Mouse (Mus musculus) liver, adult 2 months (tissue): Measurements from ENCODE around the gene St8sia1. TPM values are rescaled to one million over a fixed set of nuclear protein-coding genes. Genes with fewer than 3 reads are reported as not detected.
A peak's percentile ranks its signal among the peaks of the same experiment; 100 is the strongest.

ENCODE experiments used
- DNase-seq: peaks from one replicate; pipeline ENCODE4 v3.0.0-alpha.2; 2011; ENCODE audit warnings: low read depth, low spot score; ENCODE audit errors: extremely low read depth
- H3K27ac ChIP-seq: fragments of 200-500 bp; replicated peaks from 2 replicates; pipeline ENCODE4 v1.5.1; 2012; ENCODE audit warnings: low read depth, mild to moderate bottlenecking, control low read depth, inconsistent platforms, low read length; ENCODE audit not compliant: insufficient read depth
- H3K27me3 ChIP-seq: fragments of 200-500 bp; 2 replicates; pipeline ENCODE4 v1.6.1; 2012; ENCODE audit warnings: mild to moderate bottlenecking, moderate library complexity, low read length, inconsistent platforms; ENCODE audit not compliant: control insufficient read depth, insufficient read depth
- H3K36me3 ChIP-seq: fragments of 200-500 bp; 2 replicates; pipeline ENCODE4 v1.6.1; 2012; ENCODE audit warnings: low read length, inconsistent platforms; ENCODE audit not compliant: control insufficient read depth, insufficient read depth
- H3K4me1 ChIP-seq: fragments of 200-500 bp; 2 replicates; pipeline ENCODE4 v1.6.1; 2011; ENCODE audit warnings: low read length; ENCODE audit not compliant: control insufficient read depth, insufficient read depth
- H3K4me3 ChIP-seq: fragments of 200-500 bp; 2 replicates; pipeline ENCODE4 v1.5.1; 2011; ENCODE audit warnings: low read depth, mild to moderate bottlenecking, control low read depth, low read length, moderate library complexity; ENCODE audit not compliant: insufficient read depth
- H3K79me2 ChIP-seq: fragments of 200-500 bp; 2 replicates; pipeline ENCODE4 v1.6.1; 2012; ENCODE audit warnings: inconsistent platforms, mild to moderate bottlenecking, low read length, moderate library complexity; ENCODE audit not compliant: control insufficient read depth, insufficient read depth
- H3K9ac ChIP-seq: fragments of 200-500 bp; 2 replicates; pipeline ENCODE4 v1.6.1; 2012; ENCODE audit warnings: low read depth, mild to moderate bottlenecking, control low read depth, inconsistent platforms, low read length
- CTCF ChIP-seq: fragments of 200-500 bp; IDR thresholded peaks from 2 replicates; pipeline ENCODE4 v1.5.1; 2011; ENCODE audit warnings: low read depth, low read length, control low read depth
- POLR2A ChIP-seq: fragments of 200-500 bp; IDR thresholded peaks from 2 replicates; pipeline ENCODE4 v1.6.1; 2011; ENCODE audit warnings: low read length, control low read depth; ENCODE audit not compliant: insufficient read depth; ENCODE audit errors: extremely low read depth
- WGBS: fragments of 180-500 bp; shearing (Covaris S2); methylation state at CpG from one replicate; pipeline ENCODE4 v1.1.7; 2018; 5-methylcytosine and 5-hydroxymethylcytosine counted together
- polyA plus RNA-seq: library from polyadenylated mRNA; depleted of rRNA; stranded (reverse); fragments of >200 nt; gene quantifications from 2 replicates; pipeline ENCODE4 v1.2.3, GENCODE M21; 2012
- total RNA-seq: library from RNA; depleted of rRNA; stranded (reverse); fragments of >200 nt; gene quantifications from 2 replicates; pipeline ENCODE4 v1.2.3, GENCODE M21; 2014

Gene St8sia1
- total and polyA plus RNA-seq, 2 experiments, result under 0.01 to 0.01 TPM

GRCm38 (mm10) chr6:142948955-142949357 is 15.3 kb downstream of the St8sia1 start:
- H3K9ac ChIP-seq, result no peak overlapping the region

GRCm38 (mm10) chr6:142947029-142947428 is 17.2 kb downstream of the St8sia1 start:
- Histone ChIP-seq H3K27me3 (no peaks in the 10 kb centered on the region), H3K4me3 (no peak overlapping the region), H3K36me3 (no peaks in the 10 kb centered on the region), H3K79me2 (no peaks in the 10 kb centered on the region), H3K4me1 (no peaks in the 10 kb centered on the region), H3K9ac (no peak overlapping the region), H3K27ac (no peak overlapping the region)
- TF ChIP-seq CTCF, result no peak
- no peak for TF ChIP-seq POLR2A
- DNase-seq, result no peak
- WGBS, result 85% methylated on average over 6 of the region's 6 CpGs

More at GRCm38 (mm10) chr6:142948955-142949357, 15.3 kb downstream of the St8sia1 start:
- Histone ChIP-seq H3K36me3 (no peaks in the 10 kb centered on the region), H3K4me1 (no peaks in the 10 kb centered on the region), H3K4me3 (no peak overlapping the region), H3K27ac (no peak overlapping the region), H3K79me2 (no peaks in the 10 kb centered on the region), H3K27me3 (no peaks in the 10 kb centered on the region)
- no peak for TF ChIP-seq POLR2A
- no peak for TF ChIP-seq CTCF
- no peak for DNase-seq
- 85% methylated on average over 5 of the region's 5 CpGs for WGBS

- TF ChIP-seq POLR2A (no peak), CTCF (no peak)
- H3K27ac ChIP-seq, result no peak overlapping the region
- DNase-seq, result no peak
- 74% methylated on average over 8 of the region's 8 CpGs for WGBS
- H3K36me3 ChIP-seq, result no peaks in the 10 kb centered on the region
- no peak overlapping the region for H3K4me3 ChIP-seq
- H3K4me1 ChIP-seq, result no peaks in the 10 kb centered on the region
- H3K9ac ChIP-seq, result no peak overlapping the region
- H3K27me3 ChIP-seq, result no peaks in the 10 kb centered on the region
- no peaks in the 10 kb centered on the region for H3K79me2 ChIP-seq
These were observed 18.0 kb downstream of the St8sia1 start for GRCm38 (mm10) chr6:142946069-142946871.

GRCm38 (mm10) chr6:142945461-142945860 is 18.8 kb downstream of the St8sia1 start:
- no peak for DNase-seq
- Histone ChIP-seq H3K9ac (no peak overlapping the region), H3K79me2 (no peaks in the 10 kb centered on the region), H3K4me1 (no peaks in the 10 kb centered on the region), H3K27me3 (no peaks in the 10 kb centered on the region), H3K27ac (no peak overlapping the region), H3K36me3 (no peaks in the 10 kb centered on the region), H3K4me3 (no peak overlapping the region)
- WGBS, result 93% methylated on average over 2 of the region's 2 CpGs
- TF ChIP-seq CTCF, result no peak
- TF ChIP-seq POLR2A, result no peak

GRCm38 (mm10) chr6:142944470-142944869 is 19.8 kb downstream of the St8sia1 start:
- no peak overlapping the region for H3K4me3 ChIP-seq
- TF ChIP-seq POLR2A (no peak), CTCF (peak; percentile 26; the same call in 1 of the 2 replicates)
- no peak for DNase-seq

GRCm38 (mm10) chr6:142943419-142943818 is 20.8 kb downstream of the St8sia1 start:
- no peak for DNase-seq
- TF ChIP-seq CTCF, result no peak
- TF ChIP-seq POLR2A, result no peak
- WGBS, result 91% methylated on average over 8 of the region's 8 CpGs

More at GRCm38 (mm10) chr6:142944470-142944869, 19.8 kb downstream of the St8sia1 start:
- WGBS, result 97% methylated on average over 3 of the region's 3 CpGs
- H3K36me3 ChIP-seq, result no peaks in the 10 kb centered on the region
- H3K27me3 ChIP-seq, result no peaks in the 10 kb centered on the region
- no peak overlapping the region for H3K27ac ChIP-seq
- no peak overlapping the region for H3K9ac ChIP-seq
- no peaks in the 10 kb centered on the region for H3K79me2 ChIP-seq
- H3K4me1 ChIP-seq, result no peaks in the 10 kb centered on the region

More at GRCm38 (mm10) chr6:142943419-142943818, 20.8 kb downstream of the St8sia1 start:
- Histone ChIP-seq H3K36me3 (no peaks in the 10 kb centered on the region), H3K79me2 (no peaks in the 10 kb centered on the region), H3K27ac (no peak overlapping the region), H3K4me3 (no peak overlapping the region), H3K4me1 (no peaks in the 10 kb centered on the region), H3K27me3 (no peaks in the 10 kb centered on the region), H3K9ac (no peak overlapping the region)
